Mouse (Mus musculus) bone marrow, adult 2 months (tissue): ENCODE measurements around the gene Adamts6.

ENCODE experiments used
- CTCF ChIP-seq: fragments of 200-500 bp; IDR thresholded peaks from 2 replicates; pipeline ENCODE4 v1.5.1; 2011; ENCODE audit warnings: low read length, control low read depth; ENCODE audit not compliant: control insufficient read depth, insufficient read depth
- POLR2A ChIP-seq: fragments of 200-500 bp; IDR thresholded peaks from 2 replicates; pipeline ENCODE4 v1.6.1; 2011; ENCODE audit warnings: low read depth, mild to moderate bottlenecking, control low read depth, low read length, borderline replicate concordance; ENCODE audit not compliant: control insufficient read depth

- no peak for TF ChIP-seq CTCF
- TF ChIP-seq POLR2A = no peak
These were observed 165.8 kb downstream of the Adamts6 start for GRCm38 (mm10) chr13:104453271-104453974.
